Mouse (Mus musculus): ENCODE results near the gene Chdh. TPM values are rescaled to one million over a fixed set of nuclear protein-coding genes. Genes with fewer than 3 reads are reported as not detected.

Gene Chdh
- total RNA-seq, 2 experiments from 2014 or later: 7.1 to 8.1 TPM

DNA sequence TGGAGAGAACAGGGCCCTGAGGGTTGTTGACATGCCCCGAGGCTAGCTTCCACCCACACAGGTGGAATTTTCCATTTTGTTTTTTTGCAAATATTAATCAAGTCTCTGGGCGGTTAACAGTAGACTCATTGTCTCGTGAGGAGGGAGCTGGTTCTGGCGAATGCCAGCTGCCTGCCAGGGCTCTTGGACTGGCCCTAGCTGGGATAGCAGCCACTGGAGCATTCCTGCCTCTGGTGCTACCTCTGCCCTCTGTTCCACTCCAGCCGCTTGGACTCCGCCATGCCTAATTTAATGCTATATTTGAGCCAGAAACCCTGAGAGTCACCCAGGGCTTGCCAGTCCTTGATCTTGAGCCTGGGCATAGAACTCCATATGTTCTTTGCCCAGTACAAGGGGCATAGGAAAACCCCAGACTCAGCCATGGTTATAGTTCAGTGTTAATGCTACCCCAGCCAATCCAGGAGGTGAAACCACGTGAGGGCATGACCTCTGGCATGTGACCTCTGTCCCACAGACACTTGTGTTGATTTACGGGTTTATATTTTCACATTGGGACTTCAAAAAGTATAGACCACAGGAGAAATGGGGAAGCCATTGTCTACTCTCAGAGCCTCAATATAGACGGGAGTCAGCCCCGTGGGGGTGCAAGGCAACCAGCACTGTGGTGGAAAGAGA, 3.2 kb downstream of the Chdh start:
- no peak for DNase-seq (ENCODE audit: low spot score in 2 of 2)

DNA sequence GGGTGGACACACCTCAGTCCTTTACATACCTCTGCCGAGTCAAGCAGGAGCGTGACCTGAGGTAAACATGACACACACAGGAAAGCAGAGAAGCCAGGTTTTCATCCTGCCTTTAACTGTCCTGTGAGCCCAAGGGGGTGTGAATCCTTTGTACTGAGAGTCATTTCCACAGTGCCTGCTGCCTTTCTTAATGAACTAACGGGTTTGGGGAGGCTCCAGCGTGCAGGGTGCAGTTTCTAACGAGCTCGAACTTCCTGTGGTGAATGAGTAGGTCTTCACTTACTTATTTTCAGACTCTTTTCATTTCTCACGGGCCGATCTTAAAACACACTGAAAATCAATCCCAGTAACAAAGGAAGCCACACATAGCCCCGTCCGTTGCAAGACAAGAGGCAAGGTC, 5.7 kb downstream of the Chdh start:
- DNase-seq (ENCODE audit: low spot score in 2 of 2): no peak

DNA sequence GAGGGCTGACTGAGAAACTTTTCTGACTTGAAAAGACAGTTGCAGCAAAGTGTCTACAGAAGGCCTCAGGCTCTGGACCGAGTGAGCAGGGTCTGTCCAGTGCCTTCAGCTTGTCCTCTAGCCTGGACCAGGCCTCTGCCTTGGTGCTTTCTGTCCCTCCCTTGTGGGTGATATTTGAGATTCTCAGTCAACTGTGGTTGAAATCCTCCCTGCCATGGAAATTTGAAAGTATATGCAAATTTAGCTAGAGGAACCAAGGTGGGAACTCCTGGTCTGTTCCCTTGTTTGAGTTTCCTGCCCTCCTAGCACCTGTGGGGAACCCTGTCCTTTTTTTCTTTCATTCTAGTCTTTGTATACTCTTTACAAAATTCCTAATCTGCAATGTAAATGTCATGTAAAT, 6.2 kb downstream of the Chdh start:
- no peak for DNase-seq (ENCODE audit: low spot score in 2 of 2)

DNA sequence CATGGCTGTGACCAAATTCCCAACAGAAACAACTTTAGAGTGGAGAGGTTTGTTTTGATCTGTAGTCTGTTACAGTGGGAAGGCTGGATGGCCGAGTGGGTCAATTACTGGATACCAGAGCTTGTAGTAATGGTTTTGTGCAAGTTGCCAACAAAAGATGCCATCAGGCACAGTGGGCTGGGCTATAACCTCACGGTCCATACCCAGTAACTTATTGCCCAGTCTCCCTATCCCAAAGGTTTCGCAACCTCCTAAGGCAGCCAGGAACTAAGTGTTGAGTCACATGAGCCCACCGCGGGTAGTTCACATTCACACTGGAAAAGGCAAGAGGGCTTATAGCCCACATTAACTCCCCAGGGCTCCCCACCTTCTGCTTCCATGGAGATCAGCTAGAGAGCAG, 7.8 kb downstream of the Chdh start:
- DNase-seq (ENCODE audit: low spot score in 2 of 2): no peak

DNA sequence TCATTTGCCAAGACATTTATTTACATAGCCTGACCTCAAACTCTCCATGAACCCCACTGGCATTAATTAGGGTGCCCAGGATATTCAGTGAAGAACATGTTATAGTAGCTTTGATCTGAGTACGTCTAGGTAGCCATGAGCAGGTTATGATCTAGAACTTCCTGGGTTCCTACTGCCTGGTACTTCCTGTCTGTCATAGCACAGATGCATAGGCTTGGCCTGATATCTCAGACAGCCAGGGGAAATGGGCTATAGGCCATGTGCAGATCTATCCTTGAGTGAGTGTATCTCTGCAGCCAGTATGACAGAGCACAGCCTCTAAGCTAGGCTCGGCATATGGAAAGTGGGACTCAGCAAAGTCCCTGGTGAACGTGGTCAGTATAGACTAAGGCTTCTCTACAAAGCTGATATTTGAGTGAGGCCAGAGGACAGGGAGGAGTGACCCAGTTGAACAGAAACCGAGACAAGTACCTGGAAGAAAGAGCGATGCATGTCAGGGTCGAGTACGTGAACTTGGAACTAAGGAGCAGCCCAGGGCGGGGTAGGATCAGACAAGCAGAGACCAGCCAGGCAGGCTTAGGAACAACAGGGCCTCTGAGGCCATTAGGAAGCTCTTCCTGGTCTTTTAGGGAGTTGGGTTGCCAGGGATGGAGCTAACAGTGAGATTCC, 9.1 kb downstream of the Chdh start:
- no peak for DNase-seq (ENCODE audit: low spot score in 2 of 2)

DNA sequence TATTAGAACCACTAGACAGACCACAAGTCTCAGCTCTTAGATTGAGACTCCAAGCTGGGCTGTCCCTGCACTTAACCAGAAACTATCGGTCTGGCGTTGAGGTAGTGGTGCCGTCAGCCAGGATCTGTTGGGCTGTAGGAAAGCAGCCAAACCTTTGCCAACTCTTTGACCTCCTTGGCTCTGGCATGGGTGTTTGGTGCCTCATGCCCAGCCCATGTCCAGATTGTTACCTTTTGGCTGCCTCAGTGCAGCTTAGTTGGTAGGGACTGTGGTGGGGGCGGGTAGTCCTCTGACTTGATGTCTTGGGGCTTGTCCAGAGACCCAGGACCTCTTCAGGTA, 9.6 kb downstream of the Chdh start:
- no peak for DNase-seq (ENCODE audit: low spot score in 2 of 2)

DNA sequence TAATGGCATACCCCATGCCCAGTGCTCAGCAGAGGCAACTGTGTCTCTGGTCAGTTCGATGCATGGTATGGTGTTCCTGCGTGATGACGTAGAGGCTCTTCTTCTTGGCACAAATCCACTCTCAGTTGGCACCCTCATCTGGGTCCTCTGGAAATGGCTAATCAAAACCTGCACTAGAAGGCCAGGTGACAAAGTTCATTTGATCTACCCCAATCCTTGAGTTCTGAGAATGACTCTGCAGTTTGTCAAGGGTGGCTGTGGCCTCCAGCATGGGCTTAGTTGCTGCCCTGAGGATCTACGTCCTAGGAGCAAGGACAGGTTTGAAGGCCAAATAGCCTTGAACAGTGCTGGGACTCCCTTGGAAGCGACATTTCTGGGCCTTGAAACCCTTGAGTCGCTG, 10.0 kb downstream of the Chdh start:
- no peak for DNase-seq (ENCODE audit: low spot score in 2 of 2)

DNA sequence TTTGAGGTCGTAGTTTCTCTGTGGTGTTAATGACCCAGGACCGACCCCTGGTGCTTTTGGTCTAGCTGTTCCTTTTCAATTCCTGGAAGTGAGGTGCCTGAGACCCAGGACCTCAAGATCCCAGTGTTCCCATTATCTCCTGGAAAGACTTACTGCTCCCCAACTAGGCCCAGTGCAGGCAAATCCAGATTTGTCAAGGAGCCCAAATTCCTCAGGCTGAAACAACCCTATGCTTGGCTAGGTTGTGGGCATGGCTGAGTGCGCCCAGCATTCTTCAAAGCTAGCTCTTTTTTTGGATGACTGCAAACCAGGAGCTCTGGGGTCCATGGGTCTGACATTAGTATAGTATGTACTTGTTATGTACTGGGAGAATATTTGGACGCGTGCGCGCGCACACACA, 10.6 kb downstream of the Chdh start:
- no peak for DNase-seq (ENCODE audit: low spot score in 2 of 2)

DNA sequence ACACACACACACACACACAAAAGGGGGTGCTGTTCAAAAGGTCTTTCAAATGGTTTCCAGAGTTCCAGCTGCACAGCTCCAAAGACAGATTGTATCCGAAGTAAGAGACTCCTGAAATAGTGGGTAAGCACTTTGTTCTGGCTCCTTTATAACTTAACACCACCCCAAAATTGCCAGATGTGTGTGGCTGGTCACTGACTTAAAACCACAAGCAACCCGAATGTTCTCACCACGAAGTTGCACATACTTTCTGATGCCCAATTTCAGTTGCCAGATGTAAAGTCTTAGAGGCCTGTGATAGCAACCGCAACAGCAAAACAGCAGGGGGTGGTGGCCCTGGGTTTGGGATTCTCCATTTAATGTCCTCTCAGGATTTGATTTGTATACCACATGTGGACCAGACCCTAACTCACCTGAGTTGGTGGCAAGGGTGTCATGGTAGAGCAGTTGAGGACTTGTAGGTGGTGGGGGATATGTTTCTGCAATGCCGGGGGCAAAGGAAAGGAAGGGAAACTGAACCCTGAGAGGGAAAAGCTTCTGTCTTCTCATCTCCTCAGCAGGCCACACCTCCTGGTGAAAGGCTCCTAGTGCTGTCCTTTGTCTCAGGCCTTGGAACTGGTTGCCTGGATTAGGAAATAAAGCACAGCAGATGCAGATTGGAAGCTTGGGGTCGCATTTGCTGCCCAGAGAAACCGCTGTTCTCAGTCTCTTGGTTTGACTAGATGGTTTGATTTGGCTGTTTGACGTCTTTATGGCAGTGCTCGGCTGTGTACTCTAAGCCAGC, 11.2 kb downstream of the Chdh start:
- DNase-seq (ENCODE audit: low spot score in 2 of 2): no peak

DNA sequence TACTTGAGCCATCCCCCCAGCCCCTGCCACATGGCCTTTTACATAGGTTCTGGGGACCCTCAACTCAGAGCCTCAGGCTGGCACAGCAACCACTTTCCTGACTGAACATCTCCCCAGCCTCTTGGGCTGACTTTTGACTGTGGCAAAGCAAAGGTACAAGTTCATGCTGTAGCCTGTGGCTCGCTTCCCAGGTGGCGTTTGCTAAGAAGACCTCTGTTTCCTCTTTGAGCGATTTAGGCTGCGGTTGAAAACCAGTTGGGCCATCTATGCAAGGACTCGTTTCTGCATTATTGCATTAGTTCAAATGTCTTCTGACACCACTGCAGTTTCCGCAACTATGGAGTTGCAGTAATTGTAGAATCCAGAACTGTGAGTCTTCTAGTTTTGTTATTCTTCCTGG, 13.6 kb downstream of the Chdh start:
- no peak for DNase-seq (ENCODE audit: low spot score in 2 of 2)

DNA sequence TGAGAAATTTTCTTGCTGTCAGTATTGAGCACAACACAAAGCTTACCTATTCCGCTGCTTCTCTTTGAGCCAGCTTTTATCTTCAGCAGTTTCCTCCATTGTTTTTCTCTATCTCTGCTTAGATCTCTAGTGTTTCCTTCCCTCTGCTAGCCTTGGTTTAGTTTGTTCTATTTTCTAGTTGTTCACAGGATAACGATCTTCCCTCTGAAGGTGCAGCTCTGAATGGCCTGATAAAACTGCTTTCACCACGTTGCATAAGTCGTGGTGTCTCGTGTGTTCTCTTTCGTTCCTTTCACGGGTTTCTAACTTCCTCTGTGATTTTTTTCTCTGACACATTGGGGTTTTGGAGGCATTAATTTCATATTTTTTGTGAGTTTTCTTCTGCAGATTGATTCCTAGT, 15.6 kb downstream of the Chdh start:
- DNase-seq (ENCODE audit: low spot score in 2 of 2): no peak

DNA sequence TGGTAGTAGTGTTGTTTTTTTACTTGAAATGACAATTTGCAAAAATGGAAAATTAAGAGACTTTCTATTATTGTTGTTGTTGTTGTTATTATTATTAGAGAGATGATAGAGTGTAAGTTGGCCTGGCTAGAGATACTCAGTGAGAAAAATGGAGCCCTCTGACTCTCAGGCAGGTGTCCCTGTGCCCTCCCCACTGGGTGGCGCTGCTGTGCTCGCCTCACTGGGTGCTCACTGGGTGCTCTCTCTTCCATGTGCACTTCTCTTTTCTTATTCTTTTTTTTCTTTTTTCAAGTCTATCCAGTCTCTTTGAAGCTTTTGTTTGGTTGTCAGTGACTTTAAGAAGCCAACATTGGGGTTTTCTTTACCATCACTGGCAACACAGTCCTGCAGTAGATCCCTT, 18.6 kb downstream of the Chdh start:
- DNase-seq (ENCODE audit: low spot score in 2 of 2): no peak

DNA sequence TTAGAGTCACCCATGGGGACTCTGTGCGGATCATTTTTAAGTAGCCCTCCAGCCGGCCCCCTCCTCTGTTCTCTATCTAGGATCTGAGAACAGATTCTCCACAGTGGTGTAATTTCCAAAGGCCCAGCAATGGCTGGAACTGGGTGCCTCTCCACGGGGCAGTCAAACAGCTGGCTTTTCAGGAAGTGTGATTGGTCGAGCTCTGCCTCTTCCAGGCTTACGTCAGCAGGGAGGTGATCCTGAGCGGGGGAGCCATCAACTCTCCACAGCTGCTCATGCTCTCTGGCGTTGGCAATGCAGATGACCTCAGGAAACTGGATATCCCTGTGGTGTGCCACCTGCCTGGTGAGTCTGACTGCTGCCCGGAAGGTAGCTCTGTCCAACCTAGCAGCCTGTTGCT, 24.6 kb downstream of the Chdh start:
- no peak for DNase-seq (ENCODE audit: low spot score in 2 of 2)

DNA sequence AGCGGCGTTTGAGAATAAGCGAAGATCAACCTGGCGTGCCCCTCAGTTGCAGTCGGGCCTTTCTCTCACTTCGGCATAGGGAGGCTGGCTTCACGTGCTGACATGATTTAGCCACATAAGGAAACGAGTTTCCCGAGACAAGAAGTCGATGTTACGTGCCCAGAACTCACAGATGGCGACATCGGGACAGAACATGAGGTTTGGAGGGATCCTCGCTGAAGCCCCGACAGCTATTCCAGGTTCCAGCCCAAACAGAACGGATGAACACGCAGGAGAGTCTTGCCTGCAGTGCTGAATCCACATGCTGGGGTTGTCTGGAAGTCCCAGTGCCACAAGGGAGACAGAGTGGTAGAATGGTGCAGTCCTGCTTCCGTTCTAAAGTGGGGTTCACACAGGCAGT, 29.6 kb downstream of the Chdh start:
- no peak for DNase-seq (ENCODE audit: low spot score in 2 of 2)

DNA sequence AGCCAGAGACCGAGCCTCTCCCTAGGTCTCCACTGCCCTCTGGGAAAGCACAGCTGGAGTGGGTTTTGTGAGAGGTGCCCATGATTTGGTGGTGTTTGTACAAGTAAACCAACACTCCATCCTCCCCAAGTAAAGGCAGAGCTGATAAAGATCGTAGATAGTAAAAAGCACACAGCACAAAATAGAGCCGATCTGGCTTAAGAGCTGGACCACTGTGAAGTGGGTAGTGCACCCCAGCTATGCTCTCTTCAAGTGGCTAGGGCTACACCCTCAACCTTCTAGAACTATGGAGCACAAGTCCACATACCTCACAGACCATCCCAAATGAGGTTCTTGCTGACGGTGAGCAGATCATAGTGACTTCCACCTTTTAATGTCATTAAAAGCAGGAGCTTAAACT, 30.6 kb downstream of the Chdh start:
- no peak for DNase-seq (ENCODE audit: low spot score in 2 of 2)

DNA sequence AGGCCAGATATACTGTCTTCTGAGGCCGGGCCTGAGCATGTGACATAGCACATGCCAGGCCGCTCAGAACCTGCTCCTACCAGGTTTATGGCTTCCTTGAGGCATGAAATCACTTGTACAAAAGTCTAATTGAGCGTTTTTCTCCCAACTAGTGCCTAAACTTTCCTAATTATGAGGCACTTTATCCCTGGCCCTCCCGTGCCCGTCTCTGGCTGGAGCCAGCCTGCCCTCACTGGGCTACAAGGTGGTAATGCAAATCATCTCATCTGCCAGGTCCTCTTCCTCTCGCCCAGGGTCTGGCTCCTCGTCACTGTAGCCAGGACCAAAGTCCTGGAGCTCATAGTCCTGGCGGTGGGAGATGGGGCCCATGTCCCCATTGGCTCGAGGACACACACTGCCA, 33.0 kb downstream of the Chdh start:
- DNase-seq (ENCODE audit: low spot score in 2 of 2): no peak

DNA sequence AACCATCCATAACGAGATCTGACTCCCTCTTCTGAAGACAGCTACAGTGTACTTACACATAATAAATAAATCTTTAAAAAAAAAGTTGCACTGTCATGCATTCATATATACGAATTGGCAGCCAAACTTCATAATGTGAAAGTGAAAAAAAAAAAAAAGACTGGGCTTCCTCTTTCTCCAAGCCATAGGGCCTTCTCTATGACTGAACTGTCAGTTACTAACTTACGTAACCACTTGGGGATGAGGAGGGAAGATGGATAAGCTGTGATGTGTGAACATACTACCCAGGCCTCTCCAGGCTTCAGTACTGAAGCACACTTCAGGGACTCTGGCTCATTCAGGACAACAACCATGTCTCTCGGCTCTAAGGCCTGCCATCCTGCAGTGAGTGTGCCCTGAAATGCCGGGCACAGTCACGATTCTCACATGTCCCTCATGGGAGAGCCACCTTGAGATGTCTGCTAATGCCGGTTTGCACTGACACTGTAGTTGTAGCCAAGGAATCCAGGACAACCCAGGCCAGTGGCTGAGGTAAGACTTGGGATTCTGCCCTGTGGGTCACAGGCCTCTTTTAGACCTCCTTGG, 34.6 kb downstream of the Chdh start:
- no peak for DNase-seq (ENCODE audit: low spot score in 2 of 2)

DNA sequence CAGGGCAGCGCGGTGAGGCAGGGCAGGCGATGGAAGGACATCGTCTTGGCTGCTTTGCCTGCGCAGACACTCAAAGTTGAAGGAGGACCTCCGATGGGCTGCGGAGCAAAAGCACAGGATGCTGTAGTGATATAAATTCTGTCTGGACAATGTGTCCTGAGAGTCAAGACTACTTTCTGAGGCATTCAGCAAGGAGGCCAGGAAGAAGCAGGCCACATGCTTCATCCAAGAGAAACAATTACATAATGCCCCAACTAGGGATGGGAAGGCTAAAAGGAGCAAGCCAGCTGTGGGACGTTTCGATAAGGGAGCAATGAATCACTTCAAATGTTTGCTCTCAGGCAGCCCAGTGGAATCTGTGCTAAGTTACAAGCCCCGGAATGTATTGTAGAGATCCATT, 36.4 kb downstream of the Chdh start:
- DNase-seq (ENCODE audit: low spot score in 2 of 2): no peak

DNA sequence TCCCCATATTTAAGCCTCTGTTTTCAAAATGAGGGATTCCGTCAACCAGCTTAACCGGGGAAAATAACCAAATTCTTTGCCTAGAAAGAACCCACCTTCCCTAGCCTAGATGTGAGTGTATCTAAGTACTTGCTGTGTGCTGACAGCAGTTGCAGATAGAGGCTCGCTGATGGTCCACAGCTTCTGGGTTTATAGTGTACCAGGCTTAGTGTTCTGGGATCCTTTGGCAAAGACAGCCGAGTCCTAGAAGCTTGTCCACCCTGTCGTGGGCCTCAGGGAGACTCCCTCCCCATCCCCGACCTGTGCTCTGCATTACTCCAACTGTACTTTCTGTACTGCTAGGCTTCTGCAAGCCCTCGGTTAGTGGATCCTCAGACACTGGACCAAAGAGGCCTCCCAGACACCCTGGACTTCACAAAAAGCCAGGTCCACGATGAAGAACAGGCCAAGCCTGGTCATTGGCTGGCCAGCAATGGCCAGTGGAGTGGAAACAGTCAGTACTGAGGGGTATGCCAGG, 36.9 kb downstream of the Chdh start:
- no peak for DNase-seq (ENCODE audit: low spot score in 2 of 2)

DNA sequence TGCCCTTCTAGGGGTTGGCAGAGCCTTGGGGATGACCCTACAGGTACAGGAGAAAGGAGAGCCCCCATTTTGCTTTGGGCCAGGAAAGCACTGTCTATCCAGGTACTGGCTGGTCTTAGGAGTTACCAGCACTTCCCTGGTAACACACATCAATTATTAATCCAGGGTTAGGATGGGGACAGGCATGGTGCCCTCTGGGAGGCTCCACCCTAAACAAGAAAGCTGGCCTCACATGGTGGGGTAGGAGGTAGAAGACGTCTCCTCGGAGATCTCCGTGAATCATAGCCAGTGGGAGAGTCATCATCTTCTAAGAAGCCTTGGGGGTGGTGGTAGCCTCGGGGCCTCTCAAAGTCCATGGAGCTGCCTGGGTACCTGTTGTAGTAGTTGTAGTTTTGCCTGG, 38.2 kb downstream of the Chdh start:
- no peak for DNase-seq (ENCODE audit: low spot score in 2 of 2)

DNA sequence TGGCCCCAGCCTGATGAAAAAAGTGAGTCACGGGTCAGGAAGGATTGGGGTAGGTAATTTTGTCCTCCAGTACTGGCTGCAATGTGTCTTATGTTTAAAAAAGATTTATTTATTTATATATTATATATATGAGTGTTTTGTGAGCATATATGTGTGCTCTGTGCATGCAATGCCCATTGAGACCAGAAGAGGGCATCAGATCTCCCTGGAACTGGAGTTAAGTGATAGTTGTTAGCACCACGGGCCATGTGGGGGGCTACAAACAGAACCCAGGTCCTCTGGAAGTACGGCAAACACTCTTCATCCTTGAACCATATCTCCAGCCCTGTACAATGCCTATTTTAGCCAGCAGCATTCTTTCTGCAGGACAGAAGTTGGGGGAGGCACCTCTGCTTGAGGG, 39.2 kb downstream of the Chdh start:
- DNase-seq (ENCODE audit: low spot score in 2 of 2): no peak

DNA sequence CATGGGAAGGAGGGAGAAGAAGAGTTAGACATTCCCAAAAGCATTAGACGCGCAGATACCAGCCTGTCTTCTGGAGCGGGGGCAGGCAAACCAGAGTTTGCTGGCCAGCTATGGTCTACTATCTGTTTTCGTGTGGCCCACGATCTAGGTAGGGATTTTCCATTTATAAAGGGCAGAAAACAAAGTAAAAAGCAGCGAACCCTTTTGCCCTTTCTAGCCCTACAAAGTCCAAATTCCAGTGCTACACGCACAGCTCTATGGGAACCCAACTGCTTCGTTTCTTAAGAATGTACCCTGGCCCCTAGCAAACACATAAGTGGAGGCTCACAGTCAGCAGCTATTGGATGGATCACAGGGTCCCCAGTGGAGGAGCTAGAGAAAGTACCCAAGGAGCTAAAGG, 41.5 kb downstream of the Chdh start:
- no peak for DNase-seq (ENCODE audit: low spot score in 2 of 2)

Data from adrenal gland, postnatal 4 days (tissue).